In the genomic region with DNA sequence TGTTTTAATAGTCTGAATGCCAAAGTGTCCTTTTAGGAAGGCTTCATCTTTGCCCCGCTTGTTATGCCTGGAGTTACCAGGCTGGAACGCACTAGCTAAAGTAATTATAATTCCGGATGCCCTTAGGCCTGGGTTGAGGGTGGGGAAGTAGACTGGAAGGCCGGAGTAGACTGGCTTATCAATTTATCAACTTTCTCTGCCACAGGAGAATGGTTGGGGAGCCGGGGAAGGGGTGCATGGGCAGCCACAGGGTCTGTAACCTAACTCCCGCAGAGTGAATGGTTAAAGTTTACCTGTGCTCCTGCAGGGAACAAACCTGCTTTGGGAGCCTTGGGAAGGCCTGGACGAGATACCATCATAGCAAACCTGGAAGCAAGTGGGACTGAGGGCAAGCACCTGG, we compare ENCODE assay signal across 11 mouse cellular contexts.
"Had no signal": no experiment of that assay in that cellular context is flagged by ENCODE, and none has a peak within 500 bp of the region (broad histone marks: within the 10 kb centered on the region; RNA-seq: fewer than 3 reads in every experiment).

No protein-coding gene starts in this region.

- H3K36me3 ChIP-seq: limb, embryonic 13.5 days; midbrain, embryonic 12.5 days; neural tube, embryonic 13.5 days; stomach, embryonic 15.5 days had no signal

- H3K4me2 ChIP-seq: limb, embryonic 13.5 days; midbrain, embryonic 12.5 days; neural tube, embryonic 13.5 days; stomach, embryonic 15.5 days had no signal

- H3K4me3 ChIP-seq: layer of hippocampus, adult 2 months; limb, embryonic 13.5 days; midbrain, embryonic 12.5 days; neural tube, embryonic 13.5 days; stomach, embryonic 15.5 days had no signal

- H3K27ac ChIP-seq: layer of hippocampus, adult 2 months; limb, embryonic 13.5 days; liver, embryonic 14.5 days; midbrain, embryonic 12.5 days; neural tube, embryonic 13.5 days; stomach, embryonic 15.5 days had no signal

- H3K9ac ChIP-seq: limb, embryonic 13.5 days; liver, embryonic 14.5 days; midbrain, embryonic 12.5 days; neural tube, embryonic 13.5 days; stomach, embryonic 15.5 days had no signal

- DNase-seq: left cerebral cortex, postnatal 4 days; lung, adult 18-20 months; retina, postnatal 1 day; thymus, postnatal 4 days had no signal

- ATAC-seq: midbrain, embryonic 16.5 days had no signal

- H3K9me3 ChIP-seq: limb, embryonic 13.5 days; midbrain, embryonic 12.5 days; neural tube, embryonic 13.5 days; stomach, embryonic 15.5 days had no signal
